Mouse (Mus musculus) G1E (cell line): ENCODE data around the gene Sys1.

Source experiments
- CTCF ChIP-seq: IDR thresholded peaks from 2 replicates; pipeline ENCODE4 v1.5.1; 2012; ENCODE audit warnings: low read depth, low read length, inconsistent platforms, mixed read lengths
- GATA1 ChIP-seq: IDR thresholded peaks from 2 replicates; pipeline ENCODE4 v1.6.1; 2012; ENCODE audit warnings: borderline replicate concordance, low read length, inconsistent platforms, mixed read lengths
- GATA2 ChIP-seq: IDR thresholded peaks from 2 replicates; pipeline ENCODE4 v1.6.1; 2012; ENCODE audit warnings: low read depth, low read length, inconsistent platforms, borderline replicate concordance
- POLR2AphosphoS5 ChIP-seq: IDR thresholded peaks from 2 replicates; pipeline ENCODE4 v1.6.1; 2012; ENCODE audit warnings: low read depth, low read length, inconsistent platforms; ENCODE audit not compliant: insufficient replicate concordance
- TAL1 ChIP-seq: conservative IDR thresholded peaks from 2 replicates; pipeline ENCODE4 v1.6.1; 2012; ENCODE audit warnings: low read depth, low read length, inconsistent platforms, mixed read lengths

DNA sequence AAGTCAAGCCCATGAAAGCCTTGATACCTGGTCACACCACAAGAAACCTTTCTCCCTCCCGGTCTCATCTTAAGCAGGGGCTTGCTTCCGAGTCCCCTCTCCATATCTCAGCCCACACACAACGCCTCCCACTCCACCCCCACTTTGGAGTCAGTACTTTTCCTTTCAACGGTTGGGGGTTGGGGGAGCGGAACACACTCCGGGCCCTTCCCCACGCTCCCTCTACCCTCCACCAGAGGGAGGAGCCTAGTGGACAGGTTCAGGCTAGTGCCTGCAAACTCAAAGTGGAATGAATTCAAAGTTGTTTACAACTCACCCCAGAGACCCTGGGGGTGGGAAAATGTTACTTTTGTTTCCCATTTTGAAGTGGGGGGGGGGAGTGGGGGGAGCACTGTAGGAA lies 26.1 kb upstream of the Sys1 start:
- TF ChIP-seq CTCF = no peak
- no peak for TF ChIP-seq GATA1
- TF ChIP-seq TAL1 = no peak
- TF ChIP-seq POLR2AphosphoS5 = no peak
- TF ChIP-seq GATA2 = no peak
